Mouse (Mus musculus) small intestine, adult 2 months (tissue): ENCODE measurements around the gene Lzts2. TPM values are rescaled to one million over a fixed set of nuclear protein-coding genes. Genes with fewer than 3 reads are reported as not detected.

Source experiments
- H3K27ac ChIP-seq: fragments of 200-500 bp; 2 replicates; pipeline ENCODE4 v1.5.1; 2012; ENCODE audit warnings: low read depth, low read length, control low read depth, inconsistent platforms; ENCODE audit not compliant: insufficient read depth
- H3K27me3 ChIP-seq: fragments of 200-500 bp; 2 replicates; pipeline ENCODE4 v1.6.1; 2012; ENCODE audit warnings: mild to moderate bottlenecking, moderate library complexity, low read length, inconsistent platforms; ENCODE audit not compliant: control insufficient read depth, insufficient read depth
- H3K36me3 ChIP-seq: fragments of 200-500 bp; 2 replicates; pipeline ENCODE4 v1.6.1; 2012; ENCODE audit warnings: mild to moderate bottlenecking, low read length, control low read depth, inconsistent platforms; ENCODE audit not compliant: control insufficient read depth, insufficient read depth
- H3K4me1 ChIP-seq: fragments of 200-500 bp; 2 replicates; pipeline ENCODE4 v1.6.1; 2012; ENCODE audit warnings: low read length, inconsistent platforms, mixed read lengths; ENCODE audit not compliant: control insufficient read depth, insufficient read depth, insufficient read length
- H3K4me3 ChIP-seq: fragments of 200-500 bp; 2 replicates; pipeline ENCODE4 v1.5.1; 2012; ENCODE audit warnings: low read depth, mild to moderate bottlenecking, control low read depth, inconsistent platforms, low read length, moderate library complexity
- CTCF ChIP-seq: fragments of 200-500 bp; IDR thresholded peaks from 2 replicates; pipeline ENCODE4 v1.5.1; 2012; ENCODE audit warnings: low read depth, mild to moderate bottlenecking, control low read depth, inconsistent platforms, low read length, moderate library complexity, mixed read lengths; ENCODE audit not compliant: insufficient replicate concordance, insufficient read length; ENCODE audit errors: extremely low read depth
- POLR2A ChIP-seq: fragments of 200-500 bp; IDR thresholded peaks from 2 replicates; pipeline ENCODE4 v1.6.1; 2012; ENCODE audit warnings: low read depth, mild to moderate bottlenecking, control low read depth, inconsistent platforms, low read length, moderate library complexity
- WGBS: fragments of 180-500 bp; shearing (Covaris S2); methylation state at CpG from one replicate; pipeline ENCODE4 v1.1.7; 2018; 5-methylcytosine and 5-hydroxymethylcytosine counted together
- polyA plus RNA-seq: library from polyadenylated mRNA; depleted of rRNA; stranded (reverse); fragments of >200 nt; gene quantifications from 2 replicates; pipeline ENCODE4 v1.2.3, GENCODE M21; 2012

Lzts2 gene
- polyA plus RNA-seq, 1 experiment, result 50.4 TPM

GRCm38 (mm10) chr19:45003740-45004516 is 10.3 kb upstream of the Lzts2 start:
- WGBS, result 84% methylated on average over 7 of the region's 7 CpGs
- TF ChIP-seq CTCF, result no peak
- TF ChIP-seq POLR2A, result 0 out of 2 replicates have a peak, but pooled peaks have one; percentile 11
- Histone ChIP-seq H3K4me3 (no peak overlapping the region), H3K27me3 (no peaks in the 10 kb centered on the region), H3K27ac (no peak overlapping the region), H3K36me3 (peaks cover 45% of the 10 kb centered on the region), H3K4me1 (peaks cover 21% of the 10 kb centered on the region; the same call in 1 of the 2 replicates)

GRCm38 (mm10) chr19:45005444-45005843 is 8.8 kb upstream of the Lzts2 start, which contains the start of gene Twnk:
TSS of gene Twnk (plus strand) at chr19:45005663.
- H3K4me3 ChIP-seq, result peak within 1 kb of the TSS; percentile 88
- 7% methylated on average over 16 of the region's 16 CpGs for WGBS
- H3K27me3 ChIP-seq, result no peaks in the 10 kb centered on the region
- TF ChIP-seq POLR2A (no peak; the same call in 1 of the 2 replicates), CTCF (no peak)
- peaks cover 21% of the 10 kb centered on the region; the same call in 1 of the 2 replicates for H3K4me1 ChIP-seq
- peaks cover 45% of the 10 kb centered on the region for H3K36me3 ChIP-seq
- peak within 1 kb of the TSS; percentile 87 for H3K27ac ChIP-seq

- Histone ChIP-seq H3K27ac (peak within 1 kb of the TSS; percentile 87), H3K27me3 (no peaks in the 10 kb centered on the region), H3K4me3 (peak within 1 kb of the TSS; percentile 88), H3K36me3 (peaks cover 42% of the 10 kb centered on the region), H3K4me1 (peaks cover 21% of the 10 kb centered on the region; the same call in 1 of the 2 replicates)
- TF ChIP-seq POLR2A (peak; percentile 53; the same call in 1 of the 2 replicates), CTCF (no peak)
- under 1% methylated on average over 82 of the region's 82 CpGs for WGBS
Measured at GRCm38 (mm10) chr19:45005957-45006712, 8.1 kb upstream of the Lzts2 start, which contains the start of gene Mrpl43. TSS of gene Mrpl43 (minus strand) at chr19:45006442.

- peak overlapping the region; percentile 88 for H3K4me3 ChIP-seq
- no peak for TF ChIP-seq CTCF
- WGBS, result 7% methylated on average over 17 of the region's 17 CpGs
- H3K4me1 ChIP-seq, result peaks cover 21% of the 10 kb centered on the region; the same call in 1 of the 2 replicates
- peaks cover 41% of the 10 kb centered on the region for H3K36me3 ChIP-seq
- H3K27ac ChIP-seq, result peak overlapping the region; percentile 48
- no peaks in the 10 kb centered on the region for H3K27me3 ChIP-seq
Measured at GRCm38 (mm10) chr19:45007021-45007420, 7.2 kb upstream of the Lzts2 start.

- H3K27ac ChIP-seq, result no peak overlapping the region
- 42% methylated on average over 20 of the region's 20 CpGs for WGBS
- peak overlapping the region; percentile 88 for H3K4me3 ChIP-seq
- H3K4me1 ChIP-seq, result peaks cover 21% of the 10 kb centered on the region; the same call in 1 of the 2 replicates
- H3K27me3 ChIP-seq, result no peaks in the 10 kb centered on the region
- peaks cover 42% of the 10 kb centered on the region for H3K36me3 ChIP-seq
- no peak for TF ChIP-seq POLR2A
- TF ChIP-seq CTCF, result no peak
Measured at GRCm38 (mm10) chr19:45007425-45008191, 6.6 kb upstream of the Lzts2 start.

- H3K4me1 ChIP-seq, result peaks cover 27% of the 10 kb centered on the region; the same call in 1 of the 2 replicates
- H3K27me3 ChIP-seq, result no peaks in the 10 kb centered on the region
- peaks cover 29% of the 10 kb centered on the region for H3K36me3 ChIP-seq
- 79% methylated on average over 4 of the region's 4 CpGs for WGBS
- H3K27ac ChIP-seq, result no peak overlapping the region
- TF ChIP-seq CTCF, result no peak
- no peak overlapping the region for H3K4me3 ChIP-seq
Measured at GRCm38 (mm10) chr19:45010646-45011045, 3.6 kb upstream of the Lzts2 start.
